Comparison of ENCODE assay signal across 8 mouse cellular contexts in genomic region chr6:137754056-137754856, GRCm38 (mm10). TPM values are rescaled to one million over a fixed set of nuclear protein-coding genes. Genes with fewer than 3 reads are reported as not detected.
DNase-seq lines count a peak whose midpoint lies in the region; ATAC-seq and TF ChIP-seq lines count a peak whose summit lies in the region.

TSS of gene Dera (plus strand) at chr6:137754546.

- peak within 1 kb of the TSS; percentile 74 for H3K4me3 ChIP-seq in embryonic facial prominence, embryonic 11.5 days (ENCODE audit: low read depth, low read length)
- H3K4me3 ChIP-seq in liver, adult 2 months (ENCODE audit: insufficient read depth, low read depth, low read length) = peak within 1 kb of the TSS; percentile 80

- H3K4me1 ChIP-seq in embryonic facial prominence, embryonic 11.5 days (ENCODE audit: control insufficient read depth, insufficient read depth, low read length) = no peaks in the 10 kb centered on the region
- H3K4me1 ChIP-seq in liver, adult 2 months (ENCODE audit: control insufficient read depth, insufficient read depth, low read length) = peaks cover 26% of the 10 kb centered on the region

- no peak within 1 kb of the TSS for H3K27ac ChIP-seq in embryonic facial prominence, embryonic 11.5 days (replicated peaks; ENCODE audit: low read depth, low read length)
- peak within 1 kb of the TSS; percentile 85 for H3K27ac ChIP-seq in liver, adult 2 months (replicated peaks; ENCODE audit: insufficient read depth, low read depth, low read length)

- H3K9ac ChIP-seq in embryonic facial prominence, embryonic 11.5 days (replicated peaks; ENCODE audit: low read length) = peak within 1 kb of the TSS; percentile 70
- peak within 1 kb of the TSS; percentile 88 for H3K9ac ChIP-seq in liver, adult 2 months (ENCODE audit: low read depth, low read length)

- 11% methylated on average over 25 of the region's 26 CpGs for WGBS in embryonic facial prominence, embryonic 11.5 days
- WGBS in liver, adult 2 months = 13% methylated on average over 26 of the region's 26 CpGs

- DNase-seq in 3T3-L1 (ENCODE audit: low read depth, low spot score) = peak; percentile 96
- peak; percentile 92 for DNase-seq in adrenal gland, postnatal 10 days
- DNase-seq in embryonic facial prominence, embryonic 11.5 days (ENCODE audit: low spot score) = peak; percentile 85
- peak; percentile 88 for DNase-seq in heart, adult 18-20 months
- DNase-seq in kidney, adult 18-20 months = peak; percentile 93
- peak; percentile 88 for DNase-seq in liver, adult 2 months (ENCODE audit: extremely low read depth, low read depth, low spot score)
- peak; percentile 90 for DNase-seq in splenic B cell, adult 2 months (ENCODE audit: low read depth, low spot score)

- peaks cover 4% of the 10 kb centered on the region; the same call in 1 of the 2 replicates for H3K79me2 ChIP-seq in liver, adult 2 months (ENCODE audit: control insufficient read depth, insufficient read depth, low read length)

- ATAC-seq in embryonic facial prominence, embryonic 11.5 days (replicated peaks; ENCODE audit: insufficient number of reproducible peaks, low FRiP score, low TSS enrichment, low read depth) = peak; percentile 84
- ATAC-seq in monocyte, adult 5-6 weeks (replicated peaks; ENCODE audit: insufficient number of reproducible peaks, low FRiP score, low TSS enrichment, poor library complexity, severe bottlenecking) = peak; percentile 94

- peaks cover 3% of the 10 kb centered on the region for H3K36me3 ChIP-seq in embryonic facial prominence, embryonic 11.5 days (replicated peaks; ENCODE audit: control insufficient read depth, insufficient read depth, low read depth, low read length)
- H3K36me3 ChIP-seq in liver, adult 2 months (ENCODE audit: control insufficient read depth, insufficient read depth, low read length) = peaks cover 12% of the 10 kb centered on the region
- peaks cover 2% of the 10 kb centered on the region; the same call in 1 of the 2 replicates for H3K36me3 ChIP-seq in splenic B cell, adult 2 months (ENCODE audit: control insufficient read depth, insufficient read depth, low read length, poor library complexity, severe bottlenecking)

- H3K4me2 ChIP-seq in embryonic facial prominence, embryonic 11.5 days (ENCODE audit: low read depth, low read length) = peak within 1 kb of the TSS; percentile 64

- no peaks in the 10 kb centered on the region for H3K27me3 ChIP-seq in embryonic facial prominence, embryonic 11.5 days (ENCODE audit: control insufficient read depth, insufficient read depth, low read length)
- no peaks in the 10 kb centered on the region for H3K27me3 ChIP-seq in liver, adult 2 months (ENCODE audit: control insufficient read depth, insufficient read depth, low read length)
- no peaks in the 10 kb centered on the region for H3K27me3 ChIP-seq in splenic B cell, adult 2 months (ENCODE audit: control insufficient read depth, insufficient read depth, low read length, poor library complexity, severe bottlenecking)

- TF ChIP-seq POLR2A in liver, adult 2 months (IDR thresholded peaks at IDR 0.05; ENCODE audit: extremely low read depth, insufficient read depth, low read length) = peak; percentile 92

- H3K9me3 ChIP-seq in embryonic facial prominence, embryonic 11.5 days (replicated peaks; ENCODE audit: control insufficient read depth, low read length) = no peaks in the 10 kb centered on the region

- no peak for TF ChIP-seq CTCF in liver, adult 2 months (IDR thresholded peaks at IDR 0.05; ENCODE audit: low read depth, low read length)

RNA-seq across cellular contexts. Expression of gene Dera, which starts in this region (rescaled TPM):
- 10 to 100 TPM; 28.9 to 31.6 TPM for total RNA-seq in adrenal gland, postnatal 10 days (2021)
- polyA plus RNA-seq in embryonic facial prominence, embryonic 11.5 days (2014; fragmentation: Nextera tagmentation; extraction: Ambion mirVana) = 64.7 and 74.5 TPM in 2 replicates
- total RNA-seq in heart, adult 18-20 months (2021) = 1 to 10 TPM; 5.2 to 7.8 TPM
- total RNA-seq in liver, adult 2 months (2014; rRNA removed) = 83.4 and 103 TPM in 2 replicates
- 42.8 and 47.1 TPM in 2 replicates for polyA plus RNA-seq in liver, adult 2 months (2012; rRNA removed)
- 28.7 to 54.5 TPM (median 37.0 TPM) in 3 replicates for total RNA-seq in monocyte, adult 5-6 weeks (2017)
